Comparison of ENCODE assay signal across 15 mouse cellular contexts in genomic region chr9:106573366-106573765, GRCm38 (mm10). TPM values are rescaled to one million over a fixed set of nuclear protein-coding genes. Genes with fewer than 3 reads are reported as not detected.
"Had no signal": no experiment of that assay in that cellular context is flagged by ENCODE, and none has a peak within 500 bp of the region (broad histone marks: within the 10 kb centered on the region; RNA-seq: fewer than 3 reads in every experiment).

No protein-coding gene starts in this region.

- DNase-seq: liver, postnatal 0 days; lung, adult 2 months; lung, postnatal 14 days; lung, postnatal 36 days; retina, postnatal 1 day; right cerebral cortex, adult 18-20 months; right cerebral cortex, postnatal 25 days; right cerebral cortex, postnatal 4 days; spleen, adult 18-20 months; thymus, adult 18-20 months; thymus, postnatal 14 days; thymus, postnatal 36 days had no signal

RNA-seq across cellular contexts. Expression of gene Iqcf4, which starts 2.6 kb away (rescaled TPM):
- total RNA-seq: megakaryocyte progenitor cell, adult 5-6 weeks; midbrain, postnatal 0 days; monocyte, adult 5-6 weeks had no signal

RNA-seq across cellular contexts. Expression of gene Iqcf3, which starts 11.9 kb away (rescaled TPM):
- total RNA-seq: megakaryocyte progenitor cell, adult 5-6 weeks; midbrain, postnatal 0 days had no signal

RNA-seq across cellular contexts. Expression of gene Iqcf6, which starts 53.0 kb away (rescaled TPM):
- total RNA-seq: megakaryocyte progenitor cell, adult 5-6 weeks; midbrain, postnatal 0 days; monocyte, adult 5-6 weeks had no signal

RNA-seq across cellular contexts. Expression of gene Iqcf5, which starts 59.0 kb away (rescaled TPM):
- total RNA-seq: megakaryocyte progenitor cell, adult 5-6 weeks; midbrain, postnatal 0 days; monocyte, adult 5-6 weeks had no signal
